Mouse (Mus musculus): ENCODE results near the gene Unc45a.
"Not testable (repeated sequence)": the region's sequence is repeated elsewhere in the genome, so short reads cannot be mapped to it uniquely, and the experiment has no call there.

The Unc45a gene

GRCm38 (mm10) chr7:80325292-80325868 is 15.4 kb downstream of the Unc45a start:
- no peak for DNase-seq (ENCODE audit: low read depth, low spot score)

- not testable (repeated sequence) for DNase-seq (ENCODE audit: low read depth, low spot score)
Measured at GRCm38 (mm10) chr7:80324816-80325119, 16.0 kb downstream of the Unc45a start.

- DNase-seq (ENCODE audit: low read depth, low spot score): peak; percentile 95
Measured at GRCm38 (mm10) chr7:80324043-80324815, 16.6 kb downstream of the Unc45a start, which contains the start of gene Rccd1. Gene Rccd1, minus strand, starts transcription at chr7:80324454.

- no peak for DNase-seq (ENCODE audit: low read depth, low spot score)
Measured at GRCm38 (mm10) chr7:80323336-80323735, 17.5 kb downstream of the Unc45a start.

- DNase-seq (ENCODE audit: low read depth, low spot score): no peak
Measured at GRCm38 (mm10) chr7:80319846-80320496, 20.8 kb downstream of the Unc45a start.

- DNase-seq (ENCODE audit: low read depth, low spot score): no peak
Measured at GRCm38 (mm10) chr7:80318670-80319069, 22.1 kb downstream of the Unc45a start.

GRCm38 (mm10) chr7:80317439-80318115 is 23.2 kb downstream of the Unc45a start:
- no peak for DNase-seq (ENCODE audit: low read depth, low spot score)

GRCm38 (mm10) chr7:80315733-80316132 is 25.1 kb downstream of the Unc45a start:
- no peak for DNase-seq (ENCODE audit: low read depth, low spot score)

GRCm38 (mm10) chr7:80310771-80311170 is 30.0 kb downstream of the Unc45a start:
- DNase-seq (ENCODE audit: low read depth, low spot score): no peak

- DNase-seq (ENCODE audit: low read depth, low spot score): peak; percentile 40
Measured at GRCm38 (mm10) chr7:80307766-80308165, 33.0 kb downstream of the Unc45a start.

- peak; percentile 47 for DNase-seq (ENCODE audit: low read depth, low spot score)
Measured at GRCm38 (mm10) chr7:80301522-80301921, 39.3 kb downstream of the Unc45a start.

GRCm38 (mm10) chr7:80299568-80299967 is 41.2 kb downstream of the Unc45a start:
- DNase-seq (ENCODE audit: low read depth, low spot score): peak; percentile 42

GRCm38 (mm10) chr7:80298754-80299153 is 42.1 kb downstream of the Unc45a start:
- DNase-seq (ENCODE audit: low read depth, low spot score): no peak

GRCm38 (mm10) chr7:80297041-80297440 is 43.8 kb downstream of the Unc45a start:
- DNase-seq (ENCODE audit: low read depth, low spot score): no peak

- DNase-seq (ENCODE audit: low read depth, low spot score): no peak
Measured at GRCm38 (mm10) chr7:80296462-80296861, 44.3 kb downstream of the Unc45a start.

GRCm38 (mm10) chr7:80294764-80295648 is 45.8 kb downstream of the Unc45a start:
- no peak for DNase-seq (ENCODE audit: low read depth, low spot score)

GRCm38 (mm10) chr7:80294062-80294763 is 46.6 kb downstream of the Unc45a start, which contains the start of gene Prc1:
Gene Prc1, plus strand, starts transcription at chr7:80294450.
- peak; percentile 99 for DNase-seq (ENCODE audit: low read depth, low spot score)

- DNase-seq (ENCODE audit: low read depth, low spot score): no peak
Measured at GRCm38 (mm10) chr7:80287736-80288135, 53.1 kb downstream of the Unc45a start.

GRCm38 (mm10) chr7:80285725-80286124 is 55.1 kb downstream of the Unc45a start:
- DNase-seq (ENCODE audit: low read depth, low spot score): peak; percentile 18

- DNase-seq (ENCODE audit: low read depth, low spot score): no peak
Measured at GRCm38 (mm10) chr7:80284391-80284790, 56.4 kb downstream of the Unc45a start.
